Mouse (Mus musculus): ENCODE measurements around the gene Olfr509.
"Not testable (repeated sequence)": the region's sequence is repeated elsewhere in the genome, so short reads cannot be mapped to it uniquely, and the experiment has no call there.

The Olfr509 gene

DNA sequence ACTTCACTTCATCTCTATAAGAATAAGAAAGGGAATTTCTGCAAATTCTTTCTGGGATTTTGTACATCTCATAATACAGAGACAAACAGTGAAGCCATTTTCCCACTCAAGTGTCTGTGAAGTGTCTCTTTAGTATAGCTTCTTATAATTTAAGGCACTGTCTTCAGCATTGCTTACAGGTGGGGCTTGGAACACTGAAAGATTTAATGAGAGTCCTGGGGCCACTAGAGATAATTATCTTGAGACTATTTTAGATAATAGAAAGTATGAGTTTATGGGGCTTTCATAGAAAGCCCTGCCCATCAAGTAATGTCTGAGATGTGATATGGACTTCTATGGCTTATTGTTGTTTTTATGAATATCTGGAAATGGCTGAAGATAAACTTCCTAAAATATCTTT is at the start of gene Olfr509:
Gene Olfr509, minus strand, starts transcription at position 101 of the 400 bp plus-strand sequence.
- no peak for DNase-seq

DNA sequence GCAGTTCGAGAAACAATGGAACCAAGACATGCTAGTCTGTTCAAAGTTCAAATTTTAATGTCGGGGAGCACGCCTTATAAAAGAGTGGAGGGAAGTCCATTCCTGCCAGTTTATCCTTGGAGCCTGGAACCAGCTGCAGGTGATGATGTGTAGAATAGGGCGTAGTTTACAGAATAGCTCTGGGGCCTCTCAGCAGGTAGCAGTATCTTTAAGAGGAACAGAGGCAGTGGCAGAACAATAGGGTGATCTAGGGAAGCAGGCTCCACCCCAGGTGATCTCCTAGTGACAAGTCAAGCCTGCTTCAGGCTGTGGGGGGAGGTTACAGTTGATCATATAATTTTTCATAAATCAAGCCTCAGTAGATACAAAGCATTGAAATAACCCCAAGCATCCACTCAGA is 27.2 kb upstream of the Olfr509 start:
- DNase-seq, result no peak

DNA sequence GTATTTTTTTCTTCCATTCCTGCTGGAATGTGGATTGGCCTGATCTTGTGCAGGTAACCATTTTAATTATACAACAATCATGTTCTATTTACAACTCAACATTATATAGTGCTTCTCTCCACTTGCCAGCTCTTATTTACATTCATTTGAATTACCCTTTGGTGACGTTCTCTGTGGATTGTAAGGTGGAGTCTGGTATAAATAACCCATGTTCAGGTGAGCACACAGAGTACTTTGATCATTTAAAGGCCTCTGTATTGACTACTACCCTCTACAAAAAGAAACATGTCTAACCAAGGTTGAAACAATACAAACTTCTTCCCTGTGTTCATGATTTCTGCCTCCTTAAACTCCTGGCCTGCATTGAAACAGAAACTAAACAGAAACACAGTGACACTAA is 19.4 kb upstream of the Olfr509 start:
- DNase-seq, result no peak

DNA sequence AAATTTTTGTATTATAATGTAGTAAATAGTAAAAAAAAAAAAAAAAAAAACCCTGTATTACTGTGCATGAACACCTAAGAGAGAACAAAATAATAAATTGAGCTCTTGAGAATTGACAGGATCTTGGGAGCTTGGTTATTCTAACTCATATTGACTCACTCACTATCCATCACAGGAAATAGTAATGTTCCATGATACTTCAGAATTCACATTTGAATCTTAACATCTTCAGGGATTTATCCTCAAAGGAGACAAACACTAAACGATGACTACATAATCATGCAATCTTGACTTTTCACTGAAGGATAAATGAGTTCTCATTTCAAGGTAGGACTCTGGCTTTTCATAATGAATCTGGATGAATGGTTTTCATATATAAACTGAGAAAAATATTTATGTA is 14.4 kb upstream of the Olfr509 start, which contains the start of gene Olfr510:
Gene Olfr510, plus strand, starts transcription at position 301 of the 400 bp plus-strand sequence.
- DNase-seq, result no peak

DNA sequence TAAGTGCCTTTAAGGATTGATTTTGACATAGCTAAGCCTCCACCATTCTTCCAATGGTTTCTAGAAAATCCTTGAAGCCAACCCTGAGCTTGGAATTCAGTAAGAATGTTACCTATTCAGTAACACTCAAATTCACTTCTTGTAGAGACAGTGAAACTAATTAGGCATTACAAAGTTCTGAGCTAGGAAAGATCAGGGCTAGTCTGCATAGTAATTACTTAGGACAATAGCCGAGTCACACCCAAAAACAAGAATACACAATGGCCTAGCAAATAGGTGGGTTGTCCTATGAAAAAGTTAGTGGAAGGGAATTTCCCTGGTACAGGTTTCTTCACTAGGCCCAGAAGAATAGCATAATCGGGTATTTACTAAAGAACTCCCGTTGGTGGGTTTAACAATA is 10.7 kb upstream of the Olfr509 start:
- no peak for DNase-seq

DNA sequence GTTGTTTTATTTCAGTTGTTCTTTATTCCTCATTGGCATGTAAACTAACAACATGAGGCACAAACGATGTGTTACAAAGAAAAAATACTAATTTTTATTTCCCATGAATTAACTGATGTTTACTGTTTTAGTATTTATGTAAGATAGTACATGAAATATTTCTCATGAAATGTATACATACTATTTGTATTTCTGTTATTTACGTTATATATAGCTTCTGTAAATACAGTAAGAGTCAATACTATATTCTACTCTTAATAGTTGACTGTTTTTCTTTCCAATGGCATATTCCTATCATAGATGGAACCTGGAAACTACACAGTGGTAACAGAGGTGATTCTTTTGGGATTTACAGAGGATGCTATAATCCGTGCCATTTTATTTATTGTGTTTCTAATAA is 22.0 kb downstream of the Olfr509 start, which contains the start of gene Olfr508:
Gene Olfr508, plus strand, starts transcription at position 301 of the 400 bp plus-strand sequence.
- DNase-seq, result no peak

DNA sequence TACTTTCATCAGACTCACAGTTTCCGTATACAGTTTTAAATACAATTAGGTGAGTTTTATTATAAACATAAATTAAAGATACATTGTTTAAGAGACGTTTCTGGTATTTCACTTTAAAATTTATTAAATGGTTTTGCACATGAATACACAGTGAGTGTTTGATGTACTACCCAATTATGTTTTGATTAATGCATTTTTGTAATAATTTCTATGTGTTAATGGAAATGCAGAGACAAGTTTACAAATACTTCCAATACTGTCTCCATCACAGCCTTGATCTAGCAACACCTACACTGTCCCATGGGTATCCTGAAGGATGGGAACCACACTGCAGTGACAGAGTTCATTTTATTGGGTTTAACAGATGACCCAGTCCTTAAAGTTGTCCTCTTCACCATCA is 30.2 kb downstream of the Olfr509 start, which contains the start of gene Olfr507:
Gene Olfr507, plus strand, starts transcription at position 301 of the 400 bp plus-strand sequence.
- no peak for DNase-seq

DNA sequence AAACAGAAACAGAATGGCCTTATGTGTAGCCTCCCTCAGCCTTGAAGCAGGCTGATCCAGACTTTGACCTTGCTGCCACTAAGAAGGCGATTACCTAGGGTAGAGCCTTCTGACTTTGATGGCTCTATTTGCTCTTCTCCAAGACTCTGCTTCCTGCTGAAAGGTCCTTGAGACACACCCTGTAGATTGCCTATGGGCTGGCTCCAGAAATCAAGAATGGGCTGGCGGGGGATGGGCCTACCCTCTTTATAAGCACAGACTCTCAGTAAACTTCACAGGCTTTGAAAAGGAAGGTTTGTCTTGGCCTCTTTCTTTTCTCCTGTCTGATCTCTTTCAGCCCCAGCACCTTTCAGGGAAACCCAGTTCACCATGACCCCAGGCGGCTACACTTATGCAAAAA is 34.9 kb downstream of the Olfr509 start:
- DNase-seq, result not testable (repeated sequence)

DNA sequence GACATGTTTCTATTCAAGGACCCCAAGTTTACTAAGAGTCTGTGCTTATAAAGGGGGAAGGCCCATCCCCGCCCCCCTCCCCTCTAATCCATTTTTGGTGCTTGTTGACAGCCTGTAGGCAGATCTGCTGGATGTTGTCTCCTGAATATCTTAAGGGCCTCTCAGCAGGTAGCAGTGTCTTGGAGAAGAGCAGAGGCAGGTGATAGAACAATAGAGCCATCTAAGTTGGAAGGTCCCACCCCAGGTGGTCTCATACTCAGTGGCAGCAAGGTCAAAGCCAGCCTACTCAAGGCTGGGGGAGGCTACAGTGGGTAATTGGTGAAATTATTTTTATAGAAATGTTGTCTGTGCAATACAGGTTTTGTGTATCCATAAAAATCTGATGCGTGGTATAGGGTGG is 37.6 kb downstream of the Olfr509 start:
- no peak for DNase-seq

DNA sequence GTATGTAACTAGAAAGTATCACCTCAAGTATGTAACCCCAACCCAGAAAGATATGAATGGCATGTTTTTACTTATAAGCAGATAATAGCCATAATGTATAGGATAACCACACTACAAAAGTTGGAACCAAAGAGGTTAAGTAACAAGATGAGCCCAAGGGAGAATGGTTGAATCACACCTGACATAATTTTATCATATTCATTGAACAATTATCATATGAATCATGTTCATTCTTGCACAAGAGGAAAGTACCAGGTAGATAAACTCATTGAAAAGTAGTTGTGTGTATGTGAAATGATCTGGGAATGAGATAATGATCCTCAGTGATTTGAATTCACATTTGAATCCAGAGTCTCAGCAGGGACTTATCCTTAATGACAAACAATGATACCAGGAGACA is 41.2 kb downstream of the Olfr509 start, which contains the start of gene Olfr506:
Gene Olfr506, plus strand, starts transcription at position 301 of the 400 bp plus-strand sequence.
- no peak for DNase-seq

DNA sequence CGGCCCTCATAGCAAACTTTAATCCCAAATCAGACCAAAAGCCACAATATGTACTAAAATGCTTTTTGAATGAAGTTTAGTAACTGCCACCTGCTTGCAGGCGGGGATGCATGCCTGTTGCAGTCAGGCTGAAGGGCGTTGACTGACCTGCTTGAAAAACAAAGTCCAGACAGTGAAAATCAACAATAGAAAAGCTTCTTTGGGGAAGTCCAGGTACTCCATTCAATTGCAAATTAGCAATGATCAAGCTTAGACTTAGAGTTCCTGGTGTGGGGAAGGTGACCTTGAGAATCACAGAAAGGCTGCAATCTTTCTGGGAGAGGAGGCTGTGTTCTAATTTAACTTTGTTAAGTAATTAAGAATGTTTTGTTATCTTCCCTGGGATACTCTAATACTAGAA is 49.8 kb downstream of the Olfr509 start:
- not testable (repeated sequence) for DNase-seq
